Mouse (Mus musculus) kidney, adult 8-10 months (tissue): ENCODE measurements around the gene Slc47a1.

Experiments
- DNase-seq, 2 experiments: peaks; one replicate each; pipeline ENCODE4 v3.0.0; 2022

Slc47a1 gene

GRCm38 (mm10) chr11:61368668-61369067 is 9.5 kb downstream of the Slc47a1 start:
- peak; percentile 47 to 86 for DNase-seq

- DNase-seq, result no peak
Observed at GRCm38 (mm10) chr11:61366517-61367273, 11.4 kb downstream of the Slc47a1 start.

- no peak for DNase-seq
Observed at GRCm38 (mm10) chr11:61365938-61366337, 12.2 kb downstream of the Slc47a1 start.

GRCm38 (mm10) chr11:61364096-61364495 is 14.0 kb downstream of the Slc47a1 start:
- peak in 1 of 2 experiments; percentile 64 for DNase-seq

- DNase-seq, result no peak
Observed at GRCm38 (mm10) chr11:61361515-61362190, 16.5 kb downstream of the Slc47a1 start.

- peak; percentile 58 to 75 for DNase-seq
Observed at GRCm38 (mm10) chr11:61356600-61356999, 21.5 kb downstream of the Slc47a1 start.

- DNase-seq, result peak; percentile 53 to 64
Observed at GRCm38 (mm10) chr11:61356111-61356510, 22.0 kb downstream of the Slc47a1 start.

GRCm38 (mm10) chr11:61355351-61355750 is 22.8 kb downstream of the Slc47a1 start:
- DNase-seq, result no peak

GRCm38 (mm10) chr11:61354346-61354745 is 23.8 kb downstream of the Slc47a1 start:
- peak; percentile 78 to 84 for DNase-seq

GRCm38 (mm10) chr11:61353038-61353437 is 25.1 kb downstream of the Slc47a1 start:
- no peak for DNase-seq

GRCm38 (mm10) chr11:61352138-61352651 is 25.9 kb downstream of the Slc47a1 start:
- no peak for DNase-seq

- peak; percentile 88 to 91 for DNase-seq
Observed at GRCm38 (mm10) chr11:61349337-61349736, 28.8 kb downstream of the Slc47a1 start.

GRCm38 (mm10) chr11:61346133-61346532 is 32.0 kb downstream of the Slc47a1 start:
- no peak for DNase-seq

GRCm38 (mm10) chr11:61342505-61343420 is 35.4 kb downstream of the Slc47a1 start, which contains the start of gene Slc47a2:
TSS of gene Slc47a2 (minus strand) at chr11:61342860.
- DNase-seq, result peak in 1 of 2 experiments; percentile 39

- DNase-seq, result no peak
Observed at GRCm38 (mm10) chr11:61341971-61342370, 36.2 kb downstream of the Slc47a1 start.

GRCm38 (mm10) chr11:61341233-61341632 is 36.9 kb downstream of the Slc47a1 start:
- no peak for DNase-seq

GRCm38 (mm10) chr11:61340374-61340773 is 37.8 kb downstream of the Slc47a1 start:
- DNase-seq, result no peak

- DNase-seq, result no peak
Observed at GRCm38 (mm10) chr11:61337586-61337985, 40.6 kb downstream of the Slc47a1 start.

GRCm38 (mm10) chr11:61320904-61321687 is 57.0 kb downstream of the Slc47a1 start:
- no peak for DNase-seq

- DNase-seq, result no peak
Observed at GRCm38 (mm10) chr11:61319923-61320567, 58.1 kb downstream of the Slc47a1 start.

GRCm38 (mm10) chr11:61319233-61319922 is 58.8 kb downstream of the Slc47a1 start:
- peak; percentile 51 to 52 for DNase-seq
